Mouse (Mus musculus) ovary, postnatal 14 days (tissue): Measurements from ENCODE around the gene Cacng7.

Source experiments
- DNase-seq: peaks from one replicate; pipeline ENCODE4 v3.0.0; 2022; ENCODE audit warnings: low spot score

Gene Cacng7

GRCm38 (mm10) chr7:3347366-3348287, 14.9 kb downstream of the Cacng7 start:
- DNase-seq = no peak

- no peak for DNase-seq
Observed at GRCm38 (mm10) chr7:3348326-3348725, 15.6 kb downstream of the Cacng7 start.

- DNase-seq = no peak
Observed at GRCm38 (mm10) chr7:3349775-3350174, 17.0 kb downstream of the Cacng7 start.

GRCm38 (mm10) chr7:3351536-3351935, 18.8 kb downstream of the Cacng7 start:
- no peak for DNase-seq

GRCm38 (mm10) chr7:3354850-3355249, 22.1 kb downstream of the Cacng7 start:
- DNase-seq = no peak

- no peak for DNase-seq
Observed at GRCm38 (mm10) chr7:3360678-3361077, 27.9 kb downstream of the Cacng7 start.

GRCm38 (mm10) chr7:3365547-3366279, 33.0 kb downstream of the Cacng7 start:
- DNase-seq = no peak

- no peak for DNase-seq
Observed at GRCm38 (mm10) chr7:3366705-3367516, 34.2 kb downstream of the Cacng7 start.

- no peak for DNase-seq
Observed at GRCm38 (mm10) chr7:3367569-3367968, 34.8 kb downstream of the Cacng7 start.

GRCm38 (mm10) chr7:3368311-3368710, 35.6 kb downstream of the Cacng7 start:
- no peak for DNase-seq

GRCm38 (mm10) chr7:3369189-3369588, 36.4 kb downstream of the Cacng7 start:
- no peak for DNase-seq

GRCm38 (mm10) chr7:3370407-3370806, 37.7 kb downstream of the Cacng7 start:
- no peak for DNase-seq

- DNase-seq = no peak
Observed at GRCm38 (mm10) chr7:3372376-3372775, 39.6 kb downstream of the Cacng7 start.

- DNase-seq = no peak
Observed at GRCm38 (mm10) chr7:3373754-3374153, 41.0 kb downstream of the Cacng7 start.

- DNase-seq = peak; percentile 52
Observed at GRCm38 (mm10) chr7:3376831-3377230, 44.1 kb downstream of the Cacng7 start.

- DNase-seq = no peak
Observed at GRCm38 (mm10) chr7:3382123-3382522, 49.4 kb downstream of the Cacng7 start.

GRCm38 (mm10) chr7:3384807-3385319, 52.1 kb downstream of the Cacng7 start:
- no peak for DNase-seq

GRCm38 (mm10) chr7:3386036-3386730, 53.4 kb downstream of the Cacng7 start:
- DNase-seq = no peak

GRCm38 (mm10) chr7:3387761-3388160, 55.0 kb downstream of the Cacng7 start:
- no peak for DNase-seq

GRCm38 (mm10) chr7:3388885-3389284, 56.1 kb downstream of the Cacng7 start:
- DNase-seq = no peak
